Mouse (Mus musculus): Measurements from ENCODE around the gene Saa3.

GRCm38 (mm10) chr7:46672160-46672672, 43.3 kb downstream of the Saa3 start, which contains the start of gene Tph1:
- TF ChIP-seq POLR2A (IDR thresholded peaks at IDR 0.05; ENCODE audit: insufficient read depth, low read length), result no peak
- no peak for TF ChIP-seq CTCF (IDR thresholded peaks at IDR 0.05; ENCODE audit: low read depth, low read length)

Measured in ES-Bruce4 (cell line).